Mouse (Mus musculus) bone marrow, adult 2 months (tissue): Measurements from ENCODE around the gene Fstl4. TPM values are rescaled to one million over a fixed set of nuclear protein-coding genes. Genes with fewer than 3 reads are reported as not detected.

Experiments
- H3K27ac ChIP-seq: fragments of 200-500 bp; 2 replicates; pipeline ENCODE4 v1.5.1; 2012; ENCODE audit warnings: low read depth, mild to moderate bottlenecking, control low read depth, inconsistent platforms, low read length; ENCODE audit not compliant: control insufficient read depth, poor library complexity, insufficient read depth
- H3K4me1 ChIP-seq: fragments of 200-500 bp; 2 replicates; pipeline ENCODE4 v1.6.1; 2011; ENCODE audit warnings: low read length; ENCODE audit not compliant: control insufficient read depth, insufficient read depth
- H3K4me3 ChIP-seq: fragments of 200-500 bp; replicated peaks from 2 replicates; pipeline ENCODE3; 2011; ENCODE audit warnings: mild to moderate bottlenecking, low read depth, low read length, control low read depth; ENCODE audit not compliant: control insufficient read depth
- CTCF ChIP-seq: fragments of 200-500 bp; IDR thresholded peaks from 2 replicates; pipeline ENCODE4 v1.5.1; 2011; ENCODE audit warnings: low read length, control low read depth; ENCODE audit not compliant: control insufficient read depth, insufficient read depth
- POLR2A ChIP-seq: fragments of 200-500 bp; IDR thresholded peaks from 2 replicates; pipeline ENCODE4 v1.6.1; 2011; ENCODE audit warnings: low read depth, mild to moderate bottlenecking, control low read depth, low read length, borderline replicate concordance; ENCODE audit not compliant: control insufficient read depth
- WGBS: fragments of 180-500 bp; shearing (Covaris S2); methylation state at CpG from one replicate; pipeline ENCODE4 v1.1.7; 2018; 5-methylcytosine and 5-hydroxymethylcytosine counted together
- polyA plus RNA-seq: library from polyadenylated mRNA; stranded (reverse); fragments of >200 nt; gene quantifications from 2 replicates; pipeline ENCODE4 v1.2.4, GENCODE M21; 2011; ENCODE audit warnings: low replicate concordance; ENCODE audit not compliant: missing spikeins, insufficient read depth, insufficient read length

Gene Fstl4
- polyA plus RNA-seq, 1 experiment: not detected

GRCm38 (mm10) chr11:52968809-52969208 lies 204.4 kb downstream of the Fstl4 start:
- 66% methylated on average over 9 of the region's 9 CpGs for WGBS
- H3K4me1 ChIP-seq: no peaks in the 10 kb centered on the region
- no peak overlapping the region for H3K4me3 ChIP-seq
- H3K27ac ChIP-seq: no peak overlapping the region
- TF ChIP-seq CTCF (no peak), POLR2A (no peak)

- Histone ChIP-seq H3K4me1 (no peaks in the 10 kb centered on the region), H3K27ac (no peak overlapping the region), H3K4me3 (no peak overlapping the region)
- WGBS: 83% methylated on average over 6 of the region's 6 CpGs
- TF ChIP-seq CTCF (no peak), POLR2A (no peak)
Measured at GRCm38 (mm10) chr11:52970396-52970795, 206.0 kb downstream of the Fstl4 start.

- WGBS: 26% methylated on average over 8 of the region's 8 CpGs
- no peak overlapping the region for H3K4me3 ChIP-seq
- H3K4me1 ChIP-seq: no peaks in the 10 kb centered on the region
- H3K27ac ChIP-seq: no peak overlapping the region
- TF ChIP-seq CTCF (no peak), POLR2A (no peak)
Measured at GRCm38 (mm10) chr11:52986986-52987385, 222.6 kb downstream of the Fstl4 start.

GRCm38 (mm10) chr11:52994688-52995087 lies 230.3 kb downstream of the Fstl4 start:
- Histone ChIP-seq H3K4me1 (no peaks in the 10 kb centered on the region), H3K4me3 (no peak overlapping the region), H3K27ac (no peak overlapping the region)
- TF ChIP-seq POLR2A: no peak
- TF ChIP-seq CTCF: no peak
- 76% methylated on average over 5 of the region's 5 CpGs for WGBS

- TF ChIP-seq POLR2A (no peak), CTCF (no peak)
- 76% methylated on average over 16 of the region's 16 CpGs for WGBS
- Histone ChIP-seq H3K4me3 (no peak overlapping the region), H3K4me1 (no peaks in the 10 kb centered on the region), H3K27ac (no peak overlapping the region)
Measured at GRCm38 (mm10) chr11:52996434-52997093, 232.1 kb downstream of the Fstl4 start.

GRCm38 (mm10) chr11:52997421-52997820 lies 233.0 kb downstream of the Fstl4 start:
- 34% methylated on average over 4 of the region's 4 CpGs for WGBS
- H3K27ac ChIP-seq: no peak overlapping the region
- H3K4me1 ChIP-seq: no peaks in the 10 kb centered on the region
- no peak for TF ChIP-seq POLR2A
- no peak for TF ChIP-seq CTCF
- no peak overlapping the region for H3K4me3 ChIP-seq

GRCm38 (mm10) chr11:53000226-53000625 lies 235.8 kb downstream of the Fstl4 start:
- TF ChIP-seq CTCF: no peak
- no peak for TF ChIP-seq POLR2A
- H3K4me1 ChIP-seq: no peaks in the 10 kb centered on the region
- H3K27ac ChIP-seq: no peak overlapping the region
- WGBS: 80% methylated on average over 11 of the region's 11 CpGs
- H3K4me3 ChIP-seq: no peak overlapping the region

GRCm38 (mm10) chr11:53003361-53003760 lies 238.9 kb downstream of the Fstl4 start:
- 86% methylated on average over 7 of the region's 7 CpGs for WGBS
- Histone ChIP-seq H3K4me3 (no peak overlapping the region), H3K4me1 (no peaks in the 10 kb centered on the region), H3K27ac (no peak overlapping the region)
- TF ChIP-seq CTCF: no peak
- no peak for TF ChIP-seq POLR2A

GRCm38 (mm10) chr11:53003811-53004210 lies 239.4 kb downstream of the Fstl4 start:
- H3K4me1 ChIP-seq: no peaks in the 10 kb centered on the region
- no peak overlapping the region for H3K4me3 ChIP-seq
- TF ChIP-seq POLR2A (no peak), CTCF (no peak)
- H3K27ac ChIP-seq: no peak overlapping the region
- WGBS: 83% methylated on average over 9 of the region's 9 CpGs
